Mouse (Mus musculus) naive thymus-derived CD4-positive, alpha-beta T cell, adult 2 months (primary cell): ENCODE data around the gene Card6.

ENCODE experiments used
- DNase-seq: peaks from one replicate; pipeline ENCODE4 v3.0.0-alpha.2; 2011; ENCODE audit warnings: low read depth

Card6 gene

GRCm38 (mm10) chr15:5088850-5089608 lies 19.3 kb downstream of the Card6 start:
- no peak for DNase-seq

GRCm38 (mm10) chr15:5086162-5086561 lies 22.2 kb downstream of the Card6 start:
- peak; percentile 54 for DNase-seq

DNA sequence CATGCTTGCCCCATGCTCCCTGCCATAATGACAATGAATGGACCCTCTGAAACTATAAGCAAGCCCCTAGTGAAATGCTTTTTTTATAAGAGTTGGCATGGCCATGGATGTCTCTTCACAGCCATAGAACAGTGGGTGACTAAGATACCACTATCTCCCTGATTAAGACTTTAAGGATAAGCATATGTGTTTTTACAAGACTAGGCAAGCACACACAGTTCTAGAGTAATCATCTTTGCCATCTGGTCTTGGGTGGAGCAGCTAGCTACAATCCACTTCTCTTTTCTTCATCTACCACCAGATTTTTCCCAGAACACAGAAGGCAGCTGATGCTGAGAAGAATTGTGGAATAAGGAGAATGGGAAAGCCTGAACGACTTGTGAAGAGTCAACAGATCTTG lies 27.1 kb downstream of the Card6 start:
- no peak for DNase-seq

GRCm38 (mm10) chr15:5068801-5069518 lies 39.4 kb downstream of the Card6 start:
- no peak for DNase-seq

GRCm38 (mm10) chr15:5063635-5064034 lies 44.7 kb downstream of the Card6 start, which contains the start of gene C7:
TSS of gene C7 (minus strand) at chr15:5063740.
- no peak for DNase-seq
